Mouse (Mus musculus): ENCODE results near the gene Cdc20b. TPM values are rescaled to one million over a fixed set of nuclear protein-coding genes. Genes with fewer than 3 reads are reported as not detected.
A peak's percentile ranks its signal among the peaks of the same experiment; 100 is the strongest.

Gene Cdc20b
- polyA plus RNA-seq, 1 experiment: not detected

GRCm38 (mm10) chr13:112990346-112990745 is 44.6 kb upstream of the Cdc20b start:
- peaks cover 22% of the 10 kb centered on the region for H3K4me1 ChIP-seq (ENCODE audit: control insufficient read depth, insufficient read depth, insufficient read length, low read length)
- WGBS: 24% methylated on average over 4 of the region's 4 CpGs
- H3K4me3 ChIP-seq (ENCODE audit: low read depth, low read length): no peak overlapping the region
- peaks cover 67% of the 10 kb centered on the region for H3K27me3 ChIP-seq (ENCODE audit: control insufficient read depth, insufficient read depth, low read length)
- no peak overlapping the region for H3K27ac ChIP-seq (ENCODE audit: insufficient read depth, low read depth, low read length)
- TF ChIP-seq POLR2A (IDR thresholded peaks at IDR 0.05; ENCODE audit: low read depth, low read length) (no peak), CTCF (IDR thresholded peaks at IDR 0.05; ENCODE audit: extremely low read depth, insufficient read length, insufficient replicate concordance, low read depth, low read length) (no peak)
- H3K36me3 ChIP-seq (ENCODE audit: control insufficient read depth, insufficient read depth, low read length): no peaks in the 10 kb centered on the region

GRCm38 (mm10) chr13:112993531-112994152 is 41.3 kb upstream of the Cdc20b start, which contains the start of gene Mcidas:
Gene Mcidas (plus strand): TSS chr13:112993845.
- Histone ChIP-seq H3K27me3 (ENCODE audit: control insufficient read depth, insufficient read depth, low read length) (peaks cover 48% of the 10 kb centered on the region), H3K27ac (ENCODE audit: insufficient read depth, low read depth, low read length) (no peak within 1 kb of the TSS), H3K4me1 (ENCODE audit: control insufficient read depth, insufficient read depth, insufficient read length, low read length) (peaks cover 19% of the 10 kb centered on the region), H3K36me3 (ENCODE audit: control insufficient read depth, insufficient read depth, low read length) (no peaks in the 10 kb centered on the region), H3K4me3 (ENCODE audit: low read depth, low read length) (peak within 1 kb of the TSS; percentile 43)
- WGBS: under 1% methylated on average over 63 of the region's 63 CpGs
- no peak for TF ChIP-seq CTCF (IDR thresholded peaks at IDR 0.05; ENCODE audit: extremely low read depth, insufficient read length, insufficient replicate concordance, low read depth, low read length)
- TF ChIP-seq POLR2A (IDR thresholded peaks at IDR 0.05; ENCODE audit: low read depth, low read length): no peak

- peak; percentile 77 for TF ChIP-seq CTCF (IDR thresholded peaks at IDR 0.05; ENCODE audit: extremely low read depth, insufficient read length, insufficient replicate concordance, low read depth, low read length)
- no peak for TF ChIP-seq POLR2A (IDR thresholded peaks at IDR 0.05; ENCODE audit: low read depth, low read length)
- WGBS: under 1% methylated on average over 25 of the region's 25 CpGs
- no peak overlapping the region for H3K27ac ChIP-seq (ENCODE audit: insufficient read depth, low read depth, low read length)
- peaks cover 19% of the 10 kb centered on the region for H3K4me1 ChIP-seq (ENCODE audit: control insufficient read depth, insufficient read depth, insufficient read length, low read length)
- peaks cover 44% of the 10 kb centered on the region for H3K27me3 ChIP-seq (ENCODE audit: control insufficient read depth, insufficient read depth, low read length)
- no peaks in the 10 kb centered on the region for H3K36me3 ChIP-seq (ENCODE audit: control insufficient read depth, insufficient read depth, low read length)
- peak overlapping the region; percentile 43 for H3K4me3 ChIP-seq (ENCODE audit: low read depth, low read length)
Observed at GRCm38 (mm10) chr13:112994191-112994590, 40.7 kb upstream of the Cdc20b start.

GRCm38 (mm10) chr13:112996407-112996806 is 38.5 kb upstream of the Cdc20b start:
- H3K36me3 ChIP-seq (ENCODE audit: control insufficient read depth, insufficient read depth, low read length): no peaks in the 10 kb centered on the region
- H3K27ac ChIP-seq (ENCODE audit: insufficient read depth, low read depth, low read length): no peak overlapping the region
- H3K4me1 ChIP-seq (ENCODE audit: control insufficient read depth, insufficient read depth, insufficient read length, low read length): peaks cover 14% of the 10 kb centered on the region
- peaks cover 30% of the 10 kb centered on the region for H3K27me3 ChIP-seq (ENCODE audit: control insufficient read depth, insufficient read depth, low read length)
- WGBS: 24% methylated on average over 4 of the region's 4 CpGs
- H3K4me3 ChIP-seq (ENCODE audit: low read depth, low read length): no peak overlapping the region
- TF ChIP-seq CTCF (IDR thresholded peaks at IDR 0.05; ENCODE audit: extremely low read depth, insufficient read length, insufficient replicate concordance, low read depth, low read length) (no peak), POLR2A (IDR thresholded peaks at IDR 0.05; ENCODE audit: low read depth, low read length) (no peak)

GRCm38 (mm10) chr13:112997369-112997768 is 37.5 kb upstream of the Cdc20b start:
- Histone ChIP-seq H3K4me3 (ENCODE audit: low read depth, low read length) (no peak overlapping the region), H3K4me1 (ENCODE audit: control insufficient read depth, insufficient read depth, insufficient read length, low read length) (peaks cover 14% of the 10 kb centered on the region), H3K27ac (ENCODE audit: insufficient read depth, low read depth, low read length) (no peak overlapping the region), H3K27me3 (ENCODE audit: control insufficient read depth, insufficient read depth, low read length) (peaks cover 29% of the 10 kb centered on the region), H3K36me3 (ENCODE audit: control insufficient read depth, insufficient read depth, low read length) (no peaks in the 10 kb centered on the region)
- no peak for TF ChIP-seq CTCF (IDR thresholded peaks at IDR 0.05; ENCODE audit: extremely low read depth, insufficient read length, insufficient replicate concordance, low read depth, low read length)
- TF ChIP-seq POLR2A (IDR thresholded peaks at IDR 0.05; ENCODE audit: low read depth, low read length): no peak
- WGBS: 61% methylated on average over 6 of the region's 6 CpGs

GRCm38 (mm10) chr13:112998427-112999201 is 36.3 kb upstream of the Cdc20b start:
- Histone ChIP-seq H3K27me3 (ENCODE audit: control insufficient read depth, insufficient read depth, low read length) (peaks cover 22% of the 10 kb centered on the region), H3K36me3 (ENCODE audit: control insufficient read depth, insufficient read depth, low read length) (no peaks in the 10 kb centered on the region), H3K27ac (ENCODE audit: insufficient read depth, low read depth, low read length) (no peak overlapping the region), H3K4me1 (ENCODE audit: control insufficient read depth, insufficient read depth, insufficient read length, low read length) (peaks cover 11% of the 10 kb centered on the region), H3K4me3 (ENCODE audit: low read depth, low read length) (peak overlapping the region; percentile 44)
- 2% methylated on average over 46 of the region's 46 CpGs for WGBS
- no peak for TF ChIP-seq POLR2A (IDR thresholded peaks at IDR 0.05; ENCODE audit: low read depth, low read length)
- no peak for TF ChIP-seq CTCF (IDR thresholded peaks at IDR 0.05; ENCODE audit: extremely low read depth, insufficient read length, insufficient replicate concordance, low read depth, low read length)

- TF ChIP-seq CTCF (IDR thresholded peaks at IDR 0.05; ENCODE audit: extremely low read depth, insufficient read length, insufficient replicate concordance, low read depth, low read length): no peak
- TF ChIP-seq POLR2A (IDR thresholded peaks at IDR 0.05; ENCODE audit: low read depth, low read length): no peak
- Histone ChIP-seq H3K27me3 (ENCODE audit: control insufficient read depth, insufficient read depth, low read length) (peaks cover 15% of the 10 kb centered on the region; the same call in 1 of the 2 replicates), H3K4me1 (ENCODE audit: control insufficient read depth, insufficient read depth, insufficient read length, low read length) (peaks cover 6% of the 10 kb centered on the region), H3K4me3 (ENCODE audit: low read depth, low read length) (no peak overlapping the region), H3K27ac (ENCODE audit: insufficient read depth, low read depth, low read length) (no peak overlapping the region), H3K36me3 (ENCODE audit: control insufficient read depth, insufficient read depth, low read length) (no peaks in the 10 kb centered on the region)
- WGBS: 66% methylated on average over 3 of the region's 3 CpGs
Observed at GRCm38 (mm10) chr13:113000090-113000489, 34.8 kb upstream of the Cdc20b start.
